In the genomic region with DNA sequence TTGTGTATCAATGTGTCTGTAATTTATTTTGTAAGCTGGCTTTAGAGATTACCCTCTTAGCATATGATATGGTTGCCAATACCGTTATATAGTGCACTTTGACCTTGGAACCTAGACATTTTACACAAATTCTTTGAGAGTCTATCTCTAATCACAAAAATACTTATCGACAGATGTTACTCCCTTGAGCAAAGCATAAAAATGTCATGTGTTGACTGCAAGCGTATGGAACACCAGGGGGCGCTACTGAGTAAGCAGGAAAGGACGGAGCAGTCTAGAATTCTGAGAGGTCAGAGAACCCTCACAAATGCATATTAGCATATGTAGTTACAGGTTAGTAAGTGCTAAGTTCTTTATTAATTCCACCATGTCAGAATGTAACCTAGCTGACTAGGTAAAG, we compare ENCODE assay signal across 10 mouse cellular contexts. TPM values are rescaled to one million over a fixed set of nuclear protein-coding genes. Genes with fewer than 3 reads are reported as not detected.
DNase-seq lines count a peak whose midpoint lies in the region; ATAC-seq and TF ChIP-seq lines count a peak whose summit lies in the region.
"Had no signal": no experiment of that assay in that cellular context is flagged by ENCODE, and none has a peak within 500 bp of the region (broad histone marks: within the 10 kb centered on the region; RNA-seq: fewer than 3 reads in every experiment).

No protein-coding gene starts in this region.

- no peak for TF ChIP-seq POLR2A in kidney, adult 2 months (IDR thresholded peaks at IDR 0.05; ENCODE audit: low read depth, low read length)

- no peak overlapping the region for H3K9ac ChIP-seq in forebrain, embryonic 16.5 days (replicated peaks; ENCODE audit: low read depth, low read length)
- H3K9ac ChIP-seq in midbrain, embryonic 16.5 days (ENCODE audit: low read depth, low read length): no peak overlapping the region
- H3K9ac ChIP-seq: embryonic facial prominence, embryonic 13.5 days had no signal

- 11% methylated on average over 5 of the region's 5 CpGs for WGBS in forebrain, embryonic 16.5 days
- 4% methylated on average over 5 of the region's 5 CpGs for WGBS in kidney, adult 2 months
- 13% methylated on average over 5 of the region's 5 CpGs for WGBS in limb, embryonic 10.5 days
- WGBS in midbrain, embryonic 16.5 days: 8% methylated on average over 5 of the region's 5 CpGs

- peak; percentile 83 for TF ChIP-seq CTCF in kidney, adult 2 months (conservative IDR thresholded peaks at IDR 0.05; ENCODE audit: insufficient read depth, insufficient read length, low read depth, low read length)

- no peak overlapping the region for H3K4me2 ChIP-seq in forebrain, embryonic 16.5 days (ENCODE audit: low read length)
- H3K4me2 ChIP-seq in midbrain, embryonic 16.5 days (ENCODE audit: low read length): no peak overlapping the region
- H3K4me2 ChIP-seq: embryonic facial prominence, embryonic 13.5 days had no signal

- peak; percentile 36; the same call in 1 of the 2 replicates for ATAC-seq in forebrain, embryonic 16.5 days
- peak; percentile 26; the same call in 1 of the 2 replicates for ATAC-seq in midbrain, embryonic 16.5 days

- no peak overlapping the region for H3K4me3 ChIP-seq in forebrain, embryonic 16.5 days (replicated peaks; ENCODE audit: low read length)
- no peak overlapping the region for H3K4me3 ChIP-seq in kidney, adult 2 months (ENCODE audit: insufficient read depth, low read depth, low read length)
- H3K4me3 ChIP-seq in limb, embryonic 10.5 days: no peak overlapping the region
- H3K4me3 ChIP-seq in midbrain, embryonic 16.5 days (ENCODE audit: low read depth, low read length): no peak overlapping the region
- H3K4me3 ChIP-seq: embryonic facial prominence, embryonic 13.5 days had no signal

- H3K27ac ChIP-seq in forebrain, embryonic 16.5 days (ENCODE audit: low read length): no peak overlapping the region
- H3K27ac ChIP-seq in kidney, adult 2 months (ENCODE audit: insufficient read depth, low read depth, low read length): no peak overlapping the region
- no peak overlapping the region for H3K27ac ChIP-seq in limb, embryonic 10.5 days
- H3K27ac ChIP-seq in midbrain, embryonic 16.5 days (ENCODE audit: low read length): no peak overlapping the region
- H3K27ac ChIP-seq: embryonic facial prominence, embryonic 13.5 days had no signal

- peaks cover 9% of the 10 kb centered on the region; the same call in 1 of the 2 replicates for H3K36me3 ChIP-seq in forebrain, embryonic 16.5 days (ENCODE audit: control insufficient read depth, insufficient read depth)
- H3K36me3 ChIP-seq in kidney, adult 2 months (ENCODE audit: control insufficient read depth, insufficient read depth, low read length): peaks cover 11% of the 10 kb centered on the region
- peaks cover 36% of the 10 kb centered on the region for H3K36me3 ChIP-seq in limb, embryonic 10.5 days
- H3K36me3 ChIP-seq in midbrain, embryonic 16.5 days (ENCODE audit: control insufficient read depth, insufficient read depth, low read length): peaks cover 5% of the 10 kb centered on the region; the same call in 1 of the 2 replicates

- no peaks in the 10 kb centered on the region for H3K9me3 ChIP-seq in forebrain, embryonic 16.5 days (ENCODE audit: control insufficient read depth, low read length)
- no peaks in the 10 kb centered on the region for H3K9me3 ChIP-seq in limb, embryonic 10.5 days (replicated peaks)
- no peaks in the 10 kb centered on the region for H3K9me3 ChIP-seq in midbrain, embryonic 16.5 days (replicated peaks; ENCODE audit: control insufficient read depth, low read length, poor library complexity, severe bottlenecking)
- H3K9me3 ChIP-seq: embryonic facial prominence, embryonic 13.5 days had no signal

- peak; percentile 59 for DNase-seq in ovary, postnatal 36 days (ENCODE audit: low spot score)
- DNase-seq in ovary, adult 18-20 months (ENCODE audit: low spot score): no peak
- peak; percentile 59 for DNase-seq in cerebellum, adult 11-12 months
- DNase-seq in kidney, adult 2 months: peak; percentile 74
- peak; percentile 88 for DNase-seq in limb, embryonic 10.5 days (ENCODE audit: low spot score)
- DNase-seq in testis, postnatal 14 days (ENCODE audit: low spot score): peak; percentile 46

- no peaks in the 10 kb centered on the region for H3K27me3 ChIP-seq in forebrain, embryonic 16.5 days (replicated peaks; ENCODE audit: control insufficient read depth, insufficient read depth, low read length)
- H3K27me3 ChIP-seq in kidney, adult 2 months (replicated peaks; ENCODE audit: control insufficient read depth, insufficient read depth, low read length): no peaks in the 10 kb centered on the region
- no peaks in the 10 kb centered on the region for H3K27me3 ChIP-seq in limb, embryonic 10.5 days (ENCODE audit: low read depth, poor library complexity, severe bottlenecking)
- H3K27me3 ChIP-seq in midbrain, embryonic 16.5 days (ENCODE audit: control insufficient read depth, insufficient read depth, low read depth, low read length): no peaks in the 10 kb centered on the region
- H3K27me3 ChIP-seq: embryonic facial prominence, embryonic 13.5 days had no signal

- H3K4me1 ChIP-seq in forebrain, embryonic 16.5 days (replicated peaks; ENCODE audit: control insufficient read depth, insufficient read depth, low read length): peaks cover 19% of the 10 kb centered on the region
- no peaks in the 10 kb centered on the region for H3K4me1 ChIP-seq in kidney, adult 2 months (ENCODE audit: control insufficient read depth, insufficient read depth, low read length)
- H3K4me1 ChIP-seq in limb, embryonic 10.5 days: peaks cover 19% of the 10 kb centered on the region
- H3K4me1 ChIP-seq in midbrain, embryonic 16.5 days (ENCODE audit: control insufficient read depth, insufficient read depth, low read length): peaks cover 16% of the 10 kb centered on the region

RNA-seq across cellular contexts. Expression of a gene that starts 5.8 kb away (rescaled TPM):
- 951 and 957 TPM in 2 replicates for polyA plus RNA-seq in forebrain, embryonic 16.5 days (2015; fragmentation: Nextera tagmentation; extraction: Ambion mirVana)
- 520 and 773 TPM in 2 replicates for polyA plus RNA-seq in kidney, adult 2 months (2012; rRNA removed)
- polyA plus RNA-seq in limb, embryonic 10.5 days (2016; fragmentation: Nextera tagmentation; extraction: Ambion mirVana): 1,350 and 1,492 TPM in 2 replicates
- polyA plus RNA-seq in midbrain, embryonic 16.5 days (2015; fragmentation: Nextera tagmentation; extraction: Ambion mirVana): 821 and 838 TPM in 2 replicates

RNA-seq across cellular contexts. Expression of a gene that starts 16.5 kb away (rescaled TPM):
- polyA plus RNA-seq in forebrain, embryonic 16.5 days (2015; fragmentation: Nextera tagmentation; extraction: Ambion mirVana): not detected in 2 replicates
- polyA plus RNA-seq in kidney, adult 2 months (2012; rRNA removed): not detected in 2 replicates
- polyA plus RNA-seq in limb, embryonic 10.5 days (2016; fragmentation: Nextera tagmentation; extraction: Ambion mirVana): not detected in 2 replicates
- polyA plus RNA-seq in midbrain, embryonic 16.5 days (2015; fragmentation: Nextera tagmentation; extraction: Ambion mirVana): 0.05 TPM in 1 of 2 replicates, not detected in the other
- polyA plus RNA-seq: embryonic facial prominence, embryonic 13.5 days; small intestine, adult 2 months had no signal
